Mouse (Mus musculus): ENCODE measurements around the gene Crebl2. TPM values are rescaled to one million over a fixed set of nuclear protein-coding genes. Genes with fewer than 3 reads are reported as not detected.
A peak's percentile ranks its signal among the peaks of the same experiment; 100 is the strongest.

The Crebl2 gene
- polyA plus RNA-seq, 1 experiment from 2014 or later: 3.9 TPM

DNA sequence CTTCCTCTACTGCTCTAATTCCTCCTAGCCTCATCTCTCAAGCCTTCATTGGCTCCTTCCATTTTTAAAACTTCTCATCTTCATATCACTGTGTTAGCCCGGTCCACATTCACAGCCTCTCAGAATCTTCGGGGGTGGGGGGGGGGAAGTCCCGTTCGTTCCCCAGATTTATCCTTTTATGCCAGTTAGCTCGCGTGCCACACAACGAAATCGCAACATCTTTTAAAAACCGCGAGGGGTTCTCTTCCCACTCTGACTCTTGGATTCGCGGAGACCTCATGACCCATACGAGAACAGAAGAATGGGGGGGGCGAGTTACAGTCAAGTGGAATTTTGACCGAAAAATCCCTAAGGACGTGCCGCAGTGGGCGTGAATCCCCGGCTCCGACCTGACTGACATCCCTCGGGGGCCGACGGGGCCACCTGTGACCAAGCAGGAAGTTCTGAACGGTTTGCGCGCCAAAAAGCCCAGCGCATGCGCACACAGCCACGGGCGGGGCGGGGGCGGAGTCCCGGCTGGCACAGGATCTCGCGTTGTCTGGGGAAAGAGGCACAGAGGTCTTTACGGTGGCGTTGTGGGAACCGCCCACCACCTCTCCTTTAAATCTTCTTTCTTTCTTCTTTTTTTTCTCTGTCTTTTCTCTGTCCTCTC is 67.6 kb downstream of the Crebl2 start:
- WGBS: under 1% methylated on average over 38 of the region's 38 CpGs
- Histone ChIP-seq H3K9ac (replicated peaks; ENCODE audit: low read length) (peak overlapping the region; percentile 89), H3K9me3 (ENCODE audit: control insufficient read depth, low read length) (no peaks in the 10 kb centered on the region), H3K27me3 (ENCODE audit: control insufficient read depth, insufficient read depth, low read length) (no peaks in the 10 kb centered on the region), H3K27ac (replicated peaks; ENCODE audit: low read depth, low read length) (peak overlapping the region; percentile 99), H3K4me1 (ENCODE audit: control insufficient read depth, insufficient read depth, low read length) (peaks cover 15% of the 10 kb centered on the region; the same call in 1 of the 2 replicates), H3K36me3 (ENCODE audit: control insufficient read depth, insufficient read depth, low read length) (no peaks in the 10 kb centered on the region), H3K4me3 (replicated peaks; ENCODE audit: low read depth, low read length) (peak overlapping the region; percentile 68), H3K4me2 (ENCODE audit: low read length) (peak overlapping the region; percentile 80)
- ATAC-seq (ENCODE audit: low FRiP score, low TSS enrichment) (peak; percentile 93), DNase-seq (peak; percentile 96)

DNA sequence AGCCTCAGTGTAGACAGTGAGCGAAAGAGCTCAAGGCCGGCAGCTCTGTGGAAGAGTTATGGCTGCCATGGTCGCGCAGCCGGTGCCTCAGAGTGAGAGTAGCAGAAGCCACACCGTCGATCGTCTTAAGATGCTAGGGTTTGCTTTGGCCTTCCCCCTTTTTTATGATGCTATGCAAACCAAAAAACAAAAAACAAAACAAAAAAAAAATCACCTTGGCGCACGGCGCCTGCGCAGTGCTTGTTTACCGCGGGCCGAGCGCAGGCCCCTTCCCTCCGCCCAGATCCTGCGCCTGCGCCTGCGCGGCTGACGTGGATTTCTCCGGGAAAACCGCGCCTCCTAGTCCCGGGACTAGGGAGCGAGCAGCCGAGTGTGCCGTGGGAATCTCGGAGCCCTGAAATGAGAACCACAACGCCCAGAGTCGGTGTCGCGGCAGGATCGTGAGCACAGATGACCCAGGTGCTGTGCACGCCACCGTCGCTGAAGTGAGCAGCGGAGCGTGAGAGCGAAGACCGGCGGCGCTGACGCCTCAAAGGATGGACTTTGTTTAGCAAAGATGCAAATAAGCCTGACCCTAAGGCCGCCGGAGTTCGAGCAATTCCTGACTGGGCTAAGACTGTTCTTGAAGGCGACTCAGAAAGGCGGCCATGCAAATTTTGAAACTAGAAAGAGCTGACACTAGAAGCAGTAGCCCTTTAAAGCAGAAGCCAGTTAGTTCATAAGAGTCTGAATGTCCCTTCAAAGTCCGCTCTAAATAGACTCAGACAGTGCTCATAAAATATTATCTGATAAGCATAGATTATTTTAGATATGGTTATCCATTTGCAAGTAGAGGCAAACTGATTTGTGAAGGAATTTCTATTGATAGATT is 68.4 kb downstream of the Crebl2 start, which contains the start of gene Gpr19:
Gpr19 (minus strand) TSS at position 484 of the 871 bp plus-strand sequence.
- peak within 1 kb of the TSS; percentile 80 for H3K4me2 ChIP-seq (ENCODE audit: low read length)
- H3K27ac ChIP-seq (replicated peaks; ENCODE audit: low read depth, low read length): peak within 1 kb of the TSS; percentile 99
- under 1% methylated on average over 51 of the region's 51 CpGs for WGBS
- H3K9me3 ChIP-seq (ENCODE audit: control insufficient read depth, low read length): no peaks in the 10 kb centered on the region
- H3K9ac ChIP-seq (replicated peaks; ENCODE audit: low read length): peak within 1 kb of the TSS; percentile 89
- H3K36me3 ChIP-seq (ENCODE audit: control insufficient read depth, insufficient read depth, low read length): no peaks in the 10 kb centered on the region
- DNase-seq (peak; percentile 97), ATAC-seq (ENCODE audit: low FRiP score, low TSS enrichment) (peak; percentile 94)
- H3K4me1 ChIP-seq (ENCODE audit: control insufficient read depth, insufficient read depth, low read length): peaks cover 15% of the 10 kb centered on the region; the same call in 1 of the 2 replicates
- no peaks in the 10 kb centered on the region for H3K27me3 ChIP-seq (ENCODE audit: control insufficient read depth, insufficient read depth, low read length)
- H3K4me3 ChIP-seq (replicated peaks; ENCODE audit: low read depth, low read length): peak within 1 kb of the TSS; percentile 68

DNA sequence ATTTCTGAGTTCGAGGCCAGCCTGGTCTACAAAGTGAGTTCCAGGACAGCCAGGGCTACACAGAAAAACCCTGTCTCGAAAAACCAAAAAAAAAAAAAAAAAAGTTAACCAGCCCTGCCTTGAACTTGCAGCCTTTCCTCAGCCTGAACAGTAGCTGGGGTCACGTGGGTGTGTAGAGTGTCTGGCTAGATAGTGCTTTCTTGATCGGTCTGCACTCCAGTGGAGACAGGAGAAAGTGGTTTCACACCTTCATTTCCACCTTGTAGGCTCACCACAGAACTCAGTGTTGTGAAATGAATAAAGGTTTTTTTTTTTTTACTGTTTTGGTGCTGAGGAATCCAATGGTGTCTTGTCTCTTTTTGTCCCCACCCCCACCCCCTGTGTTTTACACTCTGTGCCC is 73.4 kb downstream of the Crebl2 start:
- H3K9me3 ChIP-seq (ENCODE audit: control insufficient read depth, low read length): no peaks in the 10 kb centered on the region
- ATAC-seq (ENCODE audit: low FRiP score, low TSS enrichment) (no peak), DNase-seq (no peak)
- H3K4me1 ChIP-seq (ENCODE audit: control insufficient read depth, insufficient read depth, low read length): peaks cover 11% of the 10 kb centered on the region; the same call in 1 of the 2 replicates
- no peak overlapping the region for H3K4me3 ChIP-seq (replicated peaks; ENCODE audit: low read depth, low read length)
- H3K9ac ChIP-seq (replicated peaks; ENCODE audit: low read length): no peak overlapping the region
- no peak overlapping the region for H3K27ac ChIP-seq (replicated peaks; ENCODE audit: low read depth, low read length)
- no peaks in the 10 kb centered on the region for H3K36me3 ChIP-seq (ENCODE audit: control insufficient read depth, insufficient read depth, low read length)
- WGBS: 79% methylated on average over 4 of the region's 4 CpGs
- H3K4me2 ChIP-seq (ENCODE audit: low read length): no peak overlapping the region
- no peaks in the 10 kb centered on the region for H3K27me3 ChIP-seq (ENCODE audit: control insufficient read depth, insufficient read depth, low read length)

DNA sequence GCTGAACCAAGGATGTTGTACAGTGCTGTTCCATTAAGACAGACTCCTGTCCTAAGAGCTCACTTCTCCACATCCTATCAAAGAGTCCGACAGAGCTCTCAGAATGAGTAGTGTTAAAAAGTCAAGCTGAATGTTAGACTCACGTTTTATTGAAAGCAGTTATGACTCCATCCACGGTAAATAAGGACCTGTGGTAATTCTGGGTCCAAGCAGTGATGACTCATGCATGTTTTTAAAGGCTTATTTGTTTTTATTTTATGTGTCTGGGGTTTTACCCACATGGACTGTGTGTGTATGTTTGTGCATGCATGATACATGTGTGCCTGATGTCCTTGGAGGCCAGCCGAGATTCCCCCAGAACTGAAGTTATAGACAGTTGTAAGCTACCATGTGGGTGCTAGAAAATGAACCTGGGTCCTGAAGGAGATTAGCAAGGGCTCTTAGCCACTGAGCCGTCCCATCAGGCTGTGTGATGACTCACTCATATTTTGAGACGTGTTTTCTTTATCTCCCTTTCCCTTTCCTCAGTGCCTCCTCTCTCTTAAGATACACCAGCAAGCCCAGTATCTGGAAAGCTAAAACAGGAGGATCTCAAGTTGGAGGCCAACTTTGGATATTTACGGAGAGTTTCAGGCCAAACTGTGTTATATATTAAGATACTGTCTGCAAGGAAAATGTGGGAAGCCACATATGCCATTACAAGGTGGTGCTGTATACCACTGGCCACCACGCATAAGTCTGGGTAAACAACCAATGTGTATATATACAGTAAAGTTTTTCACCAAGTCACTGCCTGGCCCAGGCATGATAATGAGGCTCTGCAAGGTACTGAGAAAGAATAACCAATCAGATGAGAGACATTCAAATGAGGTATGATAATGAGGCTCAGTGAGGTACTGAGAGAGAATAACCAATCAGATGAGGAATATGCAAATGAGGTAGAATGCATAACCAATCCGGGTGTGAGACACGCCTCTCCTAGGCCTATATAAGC is 74.2 kb downstream of the Crebl2 start:
- 92% methylated on average over 10 of the region's 10 CpGs for WGBS

DNA sequence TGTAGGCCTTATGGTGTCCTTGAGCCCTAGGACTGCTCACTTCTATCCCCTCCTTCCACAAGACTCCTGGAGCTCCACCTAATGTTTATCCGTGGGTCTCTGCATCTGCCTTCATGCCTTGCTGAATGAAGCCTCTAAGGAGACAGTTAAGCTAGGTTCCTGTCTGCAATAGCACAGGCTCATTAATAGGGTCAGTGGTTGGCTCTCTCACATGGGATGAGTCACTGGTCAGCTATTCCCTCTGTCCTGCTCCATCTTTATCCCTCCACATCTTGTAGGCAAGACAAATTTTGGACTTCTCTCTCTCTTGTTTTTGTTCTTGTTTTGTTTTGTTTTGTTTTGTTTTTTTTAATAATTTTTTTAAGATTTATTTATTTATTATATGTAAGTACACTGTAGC is 75.9 kb downstream of the Crebl2 start:
- Histone ChIP-seq H3K27me3 (ENCODE audit: control insufficient read depth, insufficient read depth, low read length) (no peaks in the 10 kb centered on the region), H3K36me3 (ENCODE audit: control insufficient read depth, insufficient read depth, low read length) (no peaks in the 10 kb centered on the region), H3K4me1 (ENCODE audit: control insufficient read depth, insufficient read depth, low read length) (no peaks in the 10 kb centered on the region), H3K9me3 (ENCODE audit: control insufficient read depth, low read length) (no peaks in the 10 kb centered on the region), H3K27ac (replicated peaks; ENCODE audit: low read depth, low read length) (no peak overlapping the region), H3K9ac (replicated peaks; ENCODE audit: low read length) (no peak overlapping the region), H3K4me2 (ENCODE audit: low read length) (no peak overlapping the region), H3K4me3 (replicated peaks; ENCODE audit: low read depth, low read length) (no peak overlapping the region)
- ATAC-seq (ENCODE audit: low FRiP score, low TSS enrichment) (no peak), DNase-seq (no peak)
- 80% methylated on average over 1 of the region's 1 CpGs for WGBS

More for the DNA sequence above, 74.2 kb downstream of the Crebl2 start:
- H3K27ac ChIP-seq (replicated peaks; ENCODE audit: low read depth, low read length): no peak overlapping the region
- H3K9me3 ChIP-seq (ENCODE audit: control insufficient read depth, low read length): no peaks in the 10 kb centered on the region
- no peaks in the 10 kb centered on the region for H3K36me3 ChIP-seq (ENCODE audit: control insufficient read depth, insufficient read depth, low read length)
- H3K9ac ChIP-seq (replicated peaks; ENCODE audit: low read length): no peak overlapping the region
- no peak overlapping the region for H3K4me3 ChIP-seq (replicated peaks; ENCODE audit: low read depth, low read length)
- no peaks in the 10 kb centered on the region for H3K27me3 ChIP-seq (ENCODE audit: control insufficient read depth, insufficient read depth, low read length)
- peaks cover 7% of the 10 kb centered on the region; the same call in 1 of the 2 replicates for H3K4me1 ChIP-seq (ENCODE audit: control insufficient read depth, insufficient read depth, low read length)
- no peak for DNase-seq
- ATAC-seq (ENCODE audit: low FRiP score, low TSS enrichment): no peak
- H3K4me2 ChIP-seq (ENCODE audit: low read length): no peak overlapping the region

Other genes with a start within 250 kb of the Crebl2 start
- gene Mansc1, start 197.7 kb upstream of the Crebl2 start, polyA plus RNA-seq (2014; fragmentation: Nextera tagmentation; extraction: Ambion mirVana): 0.91 and 1.0 TPM in 2 replicates
- gene Borcs5, start 190.6 kb upstream of the Crebl2 start, polyA plus RNA-seq (2014; fragmentation: Nextera tagmentation; extraction: Ambion mirVana): 51.3 and 57.5 TPM in 2 replicates
- 4.2 and 5.5 TPM in 2 replicates for gene Dusp16, start 37.5 kb upstream of the Crebl2 start, polyA plus RNA-seq (2014; fragmentation: Nextera tagmentation; extraction: Ambion mirVana)
- gene Gpr19, start 68.4 kb downstream of the Crebl2 start, polyA plus RNA-seq (2014; fragmentation: Nextera tagmentation; extraction: Ambion mirVana): 43.0 and 46.7 TPM in 2 replicates
- gene Cdkn1b, start 90.2 kb downstream of the Crebl2 start, polyA plus RNA-seq (2014; fragmentation: Nextera tagmentation; extraction: Ambion mirVana): 29.9 TPM in 2 replicates
- gene Apold1, start 151.6 kb downstream of the Crebl2 start, polyA plus RNA-seq (2014; fragmentation: Nextera tagmentation; extraction: Ambion mirVana): 3.9 and 4.3 TPM in 2 replicates
- 69.8 and 77.9 TPM in 2 replicates for gene Ddx47, start 181.5 kb downstream of the Crebl2 start, polyA plus RNA-seq (2014; fragmentation: Nextera tagmentation; extraction: Ambion mirVana)
- gene Gprc5a, start 235.5 kb downstream of the Crebl2 start, polyA plus RNA-seq (2014; fragmentation: Nextera tagmentation; extraction: Ambion mirVana): 0.66 TPM in 1 of 2 replicates, not detected in the other

Measured in midbrain, embryonic 14.5 days (tissue).